Mouse (Mus musculus) embryo, embryonic 11.5 days (tissue): Measurements from ENCODE around the gene Hes2.
A peak's percentile ranks its signal among the peaks of the same experiment; 100 is the strongest.

Experiments
- DNase-seq: peaks from one replicate; pipeline ENCODE4 v3.0.0-alpha.2; 2012; ENCODE audit warnings: low read depth, low spot score

The Hes2 gene

GRCm38 (mm10) chr4:152131809-152132771 lies 26.6 kb upstream of the Hes2 start:
- no peak for DNase-seq

- DNase-seq, result no peak
Measured at GRCm38 (mm10) chr4:152132772-152133169, 25.9 kb upstream of the Hes2 start.

- no peak for DNase-seq
Measured at GRCm38 (mm10) chr4:152133213-152133612, 25.5 kb upstream of the Hes2 start.

GRCm38 (mm10) chr4:152134507-152134906 lies 24.2 kb upstream of the Hes2 start:
- DNase-seq, result no peak

- no peak for DNase-seq
Measured at GRCm38 (mm10) chr4:152135363-152135762, 23.3 kb upstream of the Hes2 start.

GRCm38 (mm10) chr4:152136112-152136875 lies 22.4 kb upstream of the Hes2 start:
- DNase-seq, result no peak

- DNase-seq, result no peak
Measured at GRCm38 (mm10) chr4:152136876-152137250, 21.8 kb upstream of the Hes2 start.

- peak; percentile 72 for DNase-seq
Measured at GRCm38 (mm10) chr4:152138497-152139260, 20.0 kb upstream of the Hes2 start.

GRCm38 (mm10) chr4:152140441-152140840 lies 18.2 kb upstream of the Hes2 start:
- DNase-seq, result no peak

- no peak for DNase-seq
Measured at GRCm38 (mm10) chr4:152141521-152142135, 17.0 kb upstream of the Hes2 start.

- DNase-seq, result no peak
Measured at GRCm38 (mm10) chr4:152143632-152144031, 15.0 kb upstream of the Hes2 start.

- DNase-seq, result no peak
Measured at GRCm38 (mm10) chr4:152145473-152145872, 13.2 kb upstream of the Hes2 start.

GRCm38 (mm10) chr4:152146033-152146827 lies 12.4 kb upstream of the Hes2 start:
- DNase-seq, result no peak

- no peak for DNase-seq
Measured at GRCm38 (mm10) chr4:152150546-152150945, 8.1 kb upstream of the Hes2 start.

- no peak for DNase-seq
Measured at GRCm38 (mm10) chr4:152151451-152151965, 7.2 kb upstream of the Hes2 start.

GRCm38 (mm10) chr4:152151966-152152544 lies 6.6 kb upstream of the Hes2 start, which contains the start of gene Espn:
Gene Espn (minus strand): TSS chr4:152152371.
- DNase-seq, result no peak

GRCm38 (mm10) chr4:152153771-152154177 lies 4.9 kb upstream of the Hes2 start:
- DNase-seq, result no peak

GRCm38 (mm10) chr4:152155019-152155418 lies 3.6 kb upstream of the Hes2 start:
- DNase-seq, result no peak

- no peak for DNase-seq
Measured at GRCm38 (mm10) chr4:152157779-152158584, 685 bp upstream of the Hes2 start.
